Mouse (Mus musculus) cortical plate, adult 2 months (tissue): ENCODE results near the gene Tspan17.

Experiments
- CTCF ChIP-seq: fragments of 200-500 bp; IDR thresholded peaks from 2 replicates; pipeline ENCODE4 v1.5.1; 2011; ENCODE audit warnings: mild to moderate bottlenecking, control low read depth, low read length; ENCODE audit not compliant: insufficient read depth; ENCODE audit errors: extremely low read depth
- POLR2A ChIP-seq: fragments of 200-500 bp; IDR thresholded peaks from 2 replicates; pipeline ENCODE4 v1.6.1; 2011; ENCODE audit warnings: mild to moderate bottlenecking, low read length, control low read depth; ENCODE audit not compliant: insufficient read depth; ENCODE audit errors: extremely low read depth

- TF ChIP-seq CTCF (no peak), POLR2A (no peak)
Measured at GRCm38 (mm10) chr13:54794002-54794577, 4.9 kb downstream of the Tspan17 start.
